Comparison of ENCODE assay signal across 10 mouse cellular contexts in the genomic region with DNA sequence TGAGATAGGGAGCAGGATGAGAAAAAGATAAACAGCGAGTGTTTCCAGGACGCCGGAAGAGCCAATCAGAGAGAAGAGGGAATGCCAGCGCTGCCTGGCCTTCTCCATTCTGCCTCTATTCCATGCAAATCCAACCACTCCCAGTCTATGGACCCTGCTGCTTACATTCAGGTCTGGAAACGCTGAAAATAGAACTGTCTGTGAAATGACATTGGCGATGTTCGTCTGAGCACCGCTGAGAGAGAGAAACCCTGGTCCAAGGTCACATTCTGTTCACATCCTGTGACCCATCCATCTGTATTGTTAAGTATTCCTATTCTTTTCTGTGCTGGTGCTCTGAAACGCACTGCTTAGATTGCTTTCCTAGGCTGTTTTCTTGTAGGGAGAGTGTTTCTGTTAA. TPM values are rescaled to one million over a fixed set of nuclear protein-coding genes. Genes with fewer than 3 reads are reported as not detected.
DNase-seq lines count a peak whose midpoint lies in the region; ATAC-seq lines count a peak whose summit lies in the region.
"Had no signal": no experiment of that assay in that cellular context is flagged by ENCODE, and none has a peak within 500 bp of the region (broad histone marks: within the 10 kb centered on the region; RNA-seq: fewer than 3 reads in every experiment).

No protein-coding gene starts in this region.

- 8% methylated on average over 9 of the region's 9 CpGs for whole genome bisulfite sequencing in heart, embryonic 14.5 days
- 19% methylated on average over 9 of the region's 9 CpGs for WGBS in forebrain, embryonic 12.5 days
- WGBS in midbrain, embryonic 12.5 days = 18% methylated on average over 9 of the region's 9 CpGs

- H3K36me3 ChIP-seq in heart, embryonic 14.5 days (ENCODE audit: control insufficient read depth, insufficient read depth, low read length) = no peaks in the 10 kb centered on the region
- H3K36me3 ChIP-seq in forebrain, embryonic 12.5 days (replicated peaks) = no peaks in the 10 kb centered on the region
- no peaks in the 10 kb centered on the region for H3K36me3 ChIP-seq in midbrain, embryonic 12.5 days

- peak overlapping the region; percentile 10 to 32; a peak in 2 of 4 replicates for H3K27ac ChIP-seq in heart, embryonic 14.5 days (replicated peaks in 1 of 2; ENCODE audit: control insufficient read depth in 1 of 2, insufficient read depth in 1 of 2, low read depth in 2 of 2, low read length in 2 of 2)
- peak overlapping the region; percentile 83 for H3K27ac ChIP-seq in forebrain, embryonic 12.5 days
- peak overlapping the region; percentile 65 for H3K27ac ChIP-seq in midbrain, embryonic 12.5 days (replicated peaks)

- no peaks in the 10 kb centered on the region for H3K27me3 ChIP-seq in heart, embryonic 14.5 days (ENCODE audit: control insufficient read depth, insufficient read depth, low read length)
- H3K27me3 ChIP-seq in forebrain, embryonic 12.5 days = no peaks in the 10 kb centered on the region
- no peaks in the 10 kb centered on the region for H3K27me3 ChIP-seq in midbrain, embryonic 12.5 days

- no peak for DNase-seq in heart, postnatal 10 days
- peak; percentile 23 for DNase-seq in MN1 (ENCODE audit: low spot score)
- no peak for DNase-seq in cerebellum, adult 9-11 months
- DNase-seq in cerebellum, postnatal 4 days (ENCODE audit: low spot score in 2 of 2) = no peak
- no peak for DNase-seq in urinary bladder, postnatal 25 days (ENCODE audit: low spot score)
- DNase-seq: cerebellum, adult 2 months had no signal

- H3K9ac ChIP-seq in heart, embryonic 14.5 days (ENCODE audit: low read length) = peak overlapping the region; percentile 31; the same call in 1 of the 2 replicates
- H3K9ac ChIP-seq in forebrain, embryonic 12.5 days = peak overlapping the region; percentile 17; the same call in 1 of the 2 replicates
- H3K9ac ChIP-seq in midbrain, embryonic 12.5 days (replicated peaks) = no peak overlapping the region

- no peaks in the 10 kb centered on the region for H3K9me3 ChIP-seq in heart, embryonic 14.5 days (ENCODE audit: control insufficient read depth, low read length)
- no peaks in the 10 kb centered on the region for H3K9me3 ChIP-seq in forebrain, embryonic 12.5 days
- H3K9me3 ChIP-seq in midbrain, embryonic 12.5 days = no peaks in the 10 kb centered on the region

- intact Hi-C loops in heart, postnatal 10 days (cut with DNase I) = no loop called here

- peak overlapping the region in 1 of 2 experiments; percentile 5; a peak in 1 of 4 replicates for H3K4me3 ChIP-seq in heart, embryonic 14.5 days (ENCODE audit: control insufficient read depth in 1 of 2, insufficient read depth in 1 of 2, low read depth in 1 of 2, low read length in 2 of 2)
- H3K4me3 ChIP-seq in forebrain, embryonic 12.5 days (replicated peaks) = no peak overlapping the region
- H3K4me3 ChIP-seq in midbrain, embryonic 12.5 days = no peak overlapping the region
- H3K4me3 ChIP-seq: erythroblast, embryonic 14.5 days had no signal

- H3K4me1 ChIP-seq in heart, embryonic 14.5 days (ENCODE audit: control insufficient read depth in 2 of 2, insufficient read depth in 2 of 2, low read length in 2 of 2) = peaks cover 4 to 16% of the 10 kb centered on the region in 2 experiments; a peak in 3 of 4 replicates
- peaks cover 20% of the 10 kb centered on the region for H3K4me1 ChIP-seq in forebrain, embryonic 12.5 days
- H3K4me1 ChIP-seq in midbrain, embryonic 12.5 days = peaks cover 20% of the 10 kb centered on the region

- peak overlapping the region; percentile 55 for H3K4me2 ChIP-seq in heart, embryonic 14.5 days (ENCODE audit: low read length)
- peak overlapping the region; percentile 31 for H3K4me2 ChIP-seq in forebrain, embryonic 12.5 days
- H3K4me2 ChIP-seq in midbrain, embryonic 12.5 days (replicated peaks) = peak overlapping the region; percentile 35

- no peak for ATAC-seq in heart, embryonic 14.5 days (ENCODE audit: insufficient number of reproducible peaks, insufficient read depth, low FRiP score, low read depth)
- peak; percentile 67 for ATAC-seq in forebrain, embryonic 12.5 days (ENCODE audit: low FRiP score)
- no peak for ATAC-seq in midbrain, embryonic 12.5 days (ENCODE audit: low FRiP score, low read depth)

RNA-seq across cellular contexts. Expression of a gene that starts 9.6 kb away (rescaled TPM):
- polyA plus RNA-seq in heart, embryonic 14.5 days (2014; fragmentation: Nextera tagmentation; extraction: Ambion mirVana) = 107 and 114 TPM in 2 replicates
- total RNA-seq in heart, postnatal 10 days (2021) = 10 to 100 TPM; 69.4 to 81.8 TPM
- polyA plus RNA-seq in forebrain, embryonic 12.5 days (2016; fragmentation: Nextera tagmentation; extraction: Ambion mirVana) = 129 and 138 TPM in 2 replicates
- polyA plus RNA-seq in midbrain, embryonic 12.5 days (2016; fragmentation: Nextera tagmentation; extraction: Ambion mirVana) = 135 and 144 TPM in 2 replicates

RNA-seq across cellular contexts. Expression of a gene that starts 38.7 kb away (rescaled TPM):
- polyA plus RNA-seq in heart, embryonic 14.5 days (2014; fragmentation: Nextera tagmentation; extraction: Ambion mirVana) = 0.70 and 0.74 TPM in 2 replicates
- total RNA-seq in heart, postnatal 10 days (2021) = 10 to 100 TPM; 45.2 to 48.3 TPM
- polyA plus RNA-seq in forebrain, embryonic 12.5 days (2016; fragmentation: Nextera tagmentation; extraction: Ambion mirVana) = 0.43 and 1.4 TPM in 2 replicates
- polyA plus RNA-seq in midbrain, embryonic 12.5 days (2016; fragmentation: Nextera tagmentation; extraction: Ambion mirVana) = 0.64 and 1.0 TPM in 2 replicates

Comparison
In these comparisons a context has a peak if more than half of its experiments do, and no peak if none do; other contexts are left out.
1. H3K27ac ChIP-seq: peak in every context shown above with its lines; median percentile 83 in forebrain, embryonic 12.5 days; 65 in midbrain, embryonic 12.5 days; 21 in heart, embryonic 14.5 days.